Mouse (Mus musculus): ENCODE results near the gene Atxn2.
A peak's percentile ranks its signal among the peaks of the same experiment; 100 is the strongest.
"Not testable (repeated sequence)": the region's sequence is repeated elsewhere in the genome, so short reads cannot be mapped to it uniquely, and the experiment has no call there.

Atxn2 gene

DNA sequence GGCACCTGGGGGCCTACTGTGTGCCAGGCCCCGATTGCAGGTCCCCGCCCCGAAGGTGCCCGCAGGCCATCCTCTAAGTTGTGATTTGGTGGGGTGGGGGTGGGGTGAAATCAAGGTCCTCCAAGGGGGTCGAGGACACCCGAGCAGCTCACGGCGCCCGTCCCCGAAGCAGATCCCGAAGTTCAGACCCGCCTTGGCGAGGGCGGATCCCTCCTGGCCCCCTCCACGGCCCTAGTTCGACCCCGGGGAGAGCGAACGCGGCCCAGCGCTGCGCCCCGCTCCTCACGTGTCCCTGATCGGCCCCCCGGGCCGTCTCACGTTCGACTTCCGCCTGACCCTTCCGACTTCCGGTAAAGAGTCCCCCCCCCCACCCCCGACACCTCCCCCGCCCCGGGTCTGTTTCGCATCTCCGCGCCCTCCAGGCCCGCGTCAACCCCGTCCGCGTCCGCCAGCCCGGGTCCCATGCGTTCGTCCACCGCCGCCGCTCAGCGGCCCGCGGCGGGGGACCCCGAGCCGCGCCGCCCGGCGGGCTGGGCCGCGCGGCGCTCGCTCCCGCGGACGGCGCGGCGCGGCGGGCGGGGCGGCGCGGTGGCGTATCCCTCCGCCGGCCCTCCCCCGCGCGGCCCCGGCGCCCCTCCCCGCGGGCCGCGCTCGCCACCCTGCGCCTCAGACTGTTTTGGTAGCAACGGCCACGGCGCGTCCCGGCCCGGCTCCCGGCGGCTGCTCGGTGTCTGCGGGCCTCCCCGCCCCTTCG is at the start of gene Atxn2:
TSS of gene Atxn2 (plus strand) at position 164 of the 754 bp plus-strand sequence.
- no peak for DNase-seq (ENCODE audit: low read depth)

DNA sequence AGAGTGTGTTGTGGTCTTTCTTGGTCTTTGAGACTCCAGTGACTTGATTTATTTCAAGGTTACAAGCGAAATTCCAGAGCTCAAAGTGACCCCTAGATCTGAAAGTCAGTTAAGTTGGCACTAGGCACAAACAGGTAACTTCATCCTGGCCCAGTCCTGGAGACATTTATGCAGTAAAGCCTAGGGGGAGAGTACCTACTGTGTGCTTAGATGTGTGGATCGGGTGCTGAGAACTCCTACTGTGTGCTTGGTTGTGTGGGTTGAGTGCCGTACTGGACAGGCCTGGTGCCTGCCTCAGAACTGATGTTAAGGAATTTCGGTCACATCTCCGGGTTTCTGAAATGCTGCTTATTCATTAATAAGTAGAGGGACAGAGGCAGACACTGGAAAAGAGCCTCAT is 49.6 kb upstream of the Atxn2 start:
- no peak for DNase-seq (ENCODE audit: low read depth)

GRCm38 (mm10) chr5:121663456-121663855 is 47.7 kb upstream of the Atxn2 start:
- DNase-seq (ENCODE audit: low read depth) = no peak

DNA sequence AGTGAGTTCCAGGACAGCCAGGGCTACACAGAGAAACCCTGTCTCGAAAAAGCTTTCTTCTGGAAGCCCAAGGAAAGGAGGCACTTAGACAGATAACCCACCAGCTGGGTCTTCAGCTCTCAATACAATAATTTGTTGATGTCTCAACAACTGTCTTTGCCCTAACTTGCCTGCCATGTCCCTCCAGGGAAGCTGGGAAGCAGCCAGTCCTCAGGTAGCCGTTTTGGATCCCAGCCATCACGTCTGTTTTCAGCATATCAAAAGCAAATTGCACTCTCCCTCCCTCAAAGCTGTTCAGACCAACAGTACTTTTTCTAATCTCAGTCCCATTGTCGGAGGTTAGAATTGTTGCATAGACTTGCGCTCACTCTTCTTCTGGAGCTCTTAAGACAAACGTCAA is 47.1 kb upstream of the Atxn2 start:
- DNase-seq (ENCODE audit: low read depth) = no peak

- DNase-seq (ENCODE audit: low read depth) = no peak
Measured at GRCm38 (mm10) chr5:121664971-121665370, 46.2 kb upstream of the Atxn2 start.

DNA sequence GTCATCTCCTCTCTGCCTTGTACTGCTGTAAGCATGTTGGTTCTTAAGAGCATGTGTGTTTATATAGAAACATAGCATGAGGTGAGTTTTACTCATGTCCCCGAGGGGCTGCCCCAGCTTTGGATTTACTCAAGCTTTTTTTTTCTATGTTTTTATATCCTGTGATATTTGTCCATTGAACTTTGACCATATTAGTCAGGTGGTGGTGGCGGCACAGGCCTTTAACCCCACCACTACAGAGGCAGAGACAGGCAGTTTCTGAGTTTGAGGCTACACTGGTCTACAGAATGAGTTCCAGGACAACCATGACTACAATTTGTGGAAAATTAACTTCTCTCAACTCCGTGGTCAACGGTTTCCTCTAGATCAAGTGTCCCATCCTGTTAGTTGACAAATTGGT is 44.1 kb upstream of the Atxn2 start:
- no peak for DNase-seq (ENCODE audit: low read depth)

DNA sequence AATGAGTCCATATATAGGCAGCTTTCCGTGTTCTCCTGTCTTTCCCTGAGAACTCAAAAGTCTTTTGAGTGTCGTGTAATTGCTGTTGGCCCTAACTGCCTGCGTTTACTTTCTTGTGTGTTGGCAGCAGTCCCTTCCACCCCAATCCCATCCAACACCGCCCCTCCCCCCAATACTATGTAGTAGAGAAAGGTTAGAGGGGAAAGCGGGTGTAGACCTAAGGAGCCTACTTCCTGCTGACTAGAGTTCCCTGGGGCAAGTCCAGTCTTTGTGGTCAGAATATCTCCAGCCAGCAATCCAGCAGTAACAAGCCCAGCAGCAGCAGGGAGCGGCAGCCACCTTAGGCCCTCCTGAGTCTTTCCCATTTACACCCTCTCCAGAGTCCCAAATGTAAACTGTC is 42.7 kb upstream of the Atxn2 start:
- DNase-seq (ENCODE audit: low read depth) = peak; percentile 40

- DNase-seq (ENCODE audit: low read depth) = no peak
Measured at GRCm38 (mm10) chr5:121670412-121670811, 40.7 kb upstream of the Atxn2 start.

- no peak for DNase-seq (ENCODE audit: low read depth)
Measured at GRCm38 (mm10) chr5:121682250-121682649, 28.9 kb upstream of the Atxn2 start.

- peak; percentile 60 for DNase-seq (ENCODE audit: low read depth)
Measured at GRCm38 (mm10) chr5:121685495-121685894, 25.6 kb upstream of the Atxn2 start.

GRCm38 (mm10) chr5:121686113-121686898 is 24.8 kb upstream of the Atxn2 start:
- DNase-seq (ENCODE audit: low read depth) = no peak

GRCm38 (mm10) chr5:121690482-121691211 is 20.5 kb upstream of the Atxn2 start:
- DNase-seq (ENCODE audit: low read depth) = no peak

- DNase-seq (ENCODE audit: low read depth) = not testable (repeated sequence)
Measured at GRCm38 (mm10) chr5:121691436-121691835, 19.7 kb upstream of the Atxn2 start.

GRCm38 (mm10) chr5:121692897-121693296 is 18.2 kb upstream of the Atxn2 start:
- DNase-seq (ENCODE audit: low read depth) = no peak

GRCm38 (mm10) chr5:121696761-121697160 is 14.4 kb upstream of the Atxn2 start:
- DNase-seq (ENCODE audit: low read depth) = no peak

DNA sequence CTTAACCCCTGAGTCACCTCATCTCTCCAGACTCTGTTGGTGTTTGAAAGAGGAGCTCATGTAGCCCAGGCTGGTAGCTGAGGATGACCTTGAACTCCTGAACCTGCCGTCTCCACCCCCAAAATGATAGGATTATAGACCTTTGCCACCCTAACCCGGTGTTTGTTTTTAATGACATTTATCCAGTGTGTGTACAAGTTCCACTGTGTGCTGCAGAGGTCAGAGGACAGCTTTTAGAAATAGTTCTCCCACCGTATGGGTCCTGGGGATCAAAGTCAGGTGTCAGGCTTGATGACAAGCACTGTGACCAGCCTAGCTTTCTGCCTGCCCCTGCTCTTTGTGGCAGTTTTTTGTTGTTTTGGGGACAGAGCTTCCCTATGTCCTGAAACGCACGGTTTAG is 11.2 kb upstream of the Atxn2 start:
- no peak for DNase-seq (ENCODE audit: low read depth)

DNA sequence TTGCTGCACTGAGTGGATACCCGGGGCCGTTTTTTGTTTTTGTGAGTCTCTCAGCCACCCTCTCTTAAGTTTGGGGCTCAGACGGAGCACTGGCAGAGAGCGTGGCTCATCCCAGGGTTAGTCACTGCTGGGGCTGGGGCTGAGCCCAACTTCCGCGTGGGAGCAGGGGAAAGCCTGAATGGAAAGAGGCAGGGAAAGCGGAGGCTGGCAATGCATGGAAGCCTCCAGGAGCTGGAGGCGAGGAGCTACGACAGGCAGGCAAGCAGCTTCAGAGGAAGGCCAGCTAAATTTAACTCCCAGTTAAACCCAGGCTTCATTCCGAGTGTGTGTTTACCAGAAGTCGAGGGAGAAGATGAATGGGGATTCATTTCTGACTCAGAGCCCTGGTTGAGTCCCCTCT is 10.6 kb upstream of the Atxn2 start:
- DNase-seq (ENCODE audit: low read depth) = peak; percentile 67

DNA sequence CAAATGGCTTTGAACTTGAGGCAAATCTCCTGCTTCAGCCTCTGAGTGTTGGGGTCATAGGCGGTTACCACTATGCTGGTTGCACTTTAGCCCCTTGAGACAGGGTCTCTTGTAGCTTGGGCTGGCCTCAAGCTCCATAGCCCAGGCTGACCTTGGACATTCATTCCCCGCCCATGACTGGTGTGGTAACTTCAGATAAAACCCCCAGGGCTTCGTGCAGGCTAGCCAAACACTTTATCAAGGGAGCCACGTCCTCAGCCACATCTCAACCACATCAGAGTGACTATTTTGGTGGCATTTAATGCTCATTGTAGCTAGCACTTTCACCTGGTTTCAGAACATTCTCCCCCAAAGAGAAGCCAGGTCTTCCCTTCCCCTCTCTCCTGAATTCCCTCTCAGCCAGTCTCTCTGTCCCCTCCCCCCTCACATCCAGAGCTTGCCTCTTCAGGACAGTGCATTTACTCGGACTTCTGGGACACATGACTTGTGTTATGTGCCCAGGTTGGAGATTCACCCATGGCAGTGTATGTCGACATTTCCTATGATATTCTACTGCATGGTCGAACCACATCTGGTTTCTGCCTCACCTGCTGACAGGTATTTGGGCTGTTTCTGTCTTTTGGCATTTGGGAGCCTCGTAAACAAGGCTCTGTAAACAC is 9.9 kb upstream of the Atxn2 start:
- DNase-seq (ENCODE audit: low read depth) = no peak

GRCm38 (mm10) chr5:121703341-121703740 is 7.8 kb upstream of the Atxn2 start:
- DNase-seq (ENCODE audit: low read depth) = no peak

- no peak for DNase-seq (ENCODE audit: low read depth)
Measured at GRCm38 (mm10) chr5:121704512-121705248, 6.5 kb upstream of the Atxn2 start.

DNA sequence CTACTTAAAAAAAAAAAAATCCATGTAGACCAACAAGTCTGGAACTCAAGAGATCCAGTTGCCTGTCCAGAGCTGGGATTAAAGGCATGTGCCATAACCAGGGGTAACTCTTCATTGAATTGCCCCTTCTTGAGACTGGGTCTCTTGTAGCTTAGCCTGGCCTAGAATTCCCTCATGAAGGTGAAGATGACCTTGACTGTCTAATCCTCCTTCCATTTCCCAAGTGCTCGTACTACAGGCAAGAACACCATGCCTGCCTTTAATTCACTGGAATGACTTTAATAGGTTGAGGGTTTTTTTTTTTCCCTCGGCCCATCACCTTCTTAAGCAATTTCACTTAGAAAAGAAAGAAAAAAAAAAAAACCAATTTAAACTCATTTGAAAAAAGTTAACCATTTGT is 735 bp upstream of the Atxn2 start:
- no peak for DNase-seq (ENCODE audit: low read depth)

DNA sequence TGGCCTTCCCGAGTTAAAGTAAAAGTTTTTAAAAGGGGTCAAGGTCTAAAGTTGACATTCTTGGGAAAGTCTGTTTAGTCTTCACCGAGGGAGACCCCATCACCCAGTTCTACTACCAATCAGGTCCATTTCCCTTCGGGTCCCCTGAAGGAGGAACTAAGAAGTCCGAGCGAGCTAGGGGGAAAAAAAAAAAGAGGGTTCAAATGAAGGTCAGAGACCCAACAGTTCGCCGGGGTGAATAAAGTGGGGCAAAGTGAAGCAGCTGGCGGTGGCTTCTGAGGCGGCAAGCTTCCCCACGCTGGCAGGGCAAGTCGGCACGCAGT is 325 bp upstream of the Atxn2 start:
- DNase-seq (ENCODE audit: low read depth) = no peak

Measured in fibroblast of lung, adult 2 months (primary cell).